Mouse (Mus musculus) yolk sac, embryonic 10.5 days (tissue): ENCODE data around the gene Ptx4.
"Not testable (repeated sequence)": the region's sequence is repeated elsewhere in the genome, so short reads cannot be mapped to it uniquely, and the experiment has no call there.

ENCODE experiments used
- DNase-seq: peaks from one replicate; pipeline ENCODE4 v3.0.0-alpha.2; 2017; ENCODE audit warnings: low spot score

Ptx4 gene

GRCm38 (mm10) chr17:25115664-25116432 is 4.7 kb upstream of the Ptx4 start, which contains the start of gene Telo2:
Telo2 (minus strand) TSS chr17:25115967.
- peak; percentile 89 for DNase-seq

DNA sequence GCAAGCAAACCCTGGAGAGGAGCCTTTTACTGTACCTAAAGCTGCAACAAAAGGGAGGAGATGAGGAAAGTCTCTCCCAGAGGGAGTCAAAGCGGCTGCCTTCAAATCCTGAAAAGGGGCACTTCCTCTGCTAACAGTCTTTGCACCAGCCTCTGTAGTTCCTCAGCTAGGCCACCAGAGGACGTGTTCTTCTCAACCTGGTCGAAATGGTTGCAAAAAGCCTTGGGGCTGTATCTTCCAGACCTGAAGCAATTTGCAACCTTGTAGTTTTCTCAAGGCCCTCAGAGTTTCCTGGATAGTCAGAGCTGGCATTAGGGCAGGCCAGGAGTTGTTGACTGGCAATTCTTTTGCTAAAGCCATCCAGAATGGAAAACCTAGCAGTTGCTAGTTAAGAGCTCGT is 3.3 kb upstream of the Ptx4 start:
- DNase-seq: no peak

DNA sequence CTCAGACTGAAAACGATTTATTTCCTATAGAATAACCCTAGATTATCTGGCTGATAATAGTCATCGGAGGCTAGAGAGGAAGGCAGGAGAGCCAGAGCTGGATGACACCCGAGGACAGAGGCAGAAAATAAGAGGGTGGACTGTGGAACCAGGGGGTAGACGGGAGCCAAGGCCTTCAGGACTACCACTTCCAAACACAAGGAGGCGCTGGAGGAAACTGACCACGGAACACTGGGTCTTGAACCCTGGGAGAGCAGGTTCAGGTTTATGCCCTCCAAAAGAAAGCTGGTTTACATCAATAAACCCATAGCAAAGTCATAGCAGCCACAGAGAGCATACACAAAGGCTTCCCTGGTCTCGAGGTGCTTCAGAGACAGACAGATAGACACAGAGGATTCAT is 3.4 kb downstream of the Ptx4 start:
- DNase-seq: no peak

DNA sequence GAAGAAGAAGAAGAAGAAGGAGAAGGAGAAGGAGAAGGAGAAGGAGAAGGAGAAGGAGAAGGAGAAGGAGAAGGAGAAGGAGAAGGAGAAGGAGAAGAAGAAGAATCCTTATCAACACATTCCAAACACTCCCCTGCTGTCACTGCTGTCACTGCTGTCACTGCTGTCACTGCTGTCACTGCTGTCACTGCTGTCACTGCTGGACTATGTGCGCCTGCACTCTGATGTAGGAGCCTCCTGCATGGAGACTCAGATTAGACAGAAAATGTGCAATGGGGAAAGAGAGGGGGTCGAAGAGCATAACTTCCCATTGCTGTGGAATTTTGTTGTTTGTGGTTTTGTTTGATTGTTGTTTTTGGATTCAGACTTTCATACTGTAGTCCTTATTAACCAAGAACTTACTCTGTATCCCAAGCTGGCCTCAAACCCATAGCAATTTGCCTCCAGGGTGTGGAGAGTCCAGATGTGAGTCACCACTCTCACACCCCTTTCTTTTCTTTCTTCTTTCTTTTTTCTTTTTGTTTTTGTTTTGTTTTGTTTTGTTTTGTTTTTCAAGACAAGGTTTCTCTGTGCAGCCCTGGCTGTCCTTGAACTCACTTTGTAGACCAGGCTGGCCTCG is 5.0 kb downstream of the Ptx4 start:
- not testable (repeated sequence) for DNase-seq

- DNase-seq: peak; percentile 43
These were observed 6.5 kb downstream of the Ptx4 start for GRCm38 (mm10) chr17:25127079-25127478.

GRCm38 (mm10) chr17:25127681-25128080 is 7.1 kb downstream of the Ptx4 start:
- DNase-seq: no peak

DNA sequence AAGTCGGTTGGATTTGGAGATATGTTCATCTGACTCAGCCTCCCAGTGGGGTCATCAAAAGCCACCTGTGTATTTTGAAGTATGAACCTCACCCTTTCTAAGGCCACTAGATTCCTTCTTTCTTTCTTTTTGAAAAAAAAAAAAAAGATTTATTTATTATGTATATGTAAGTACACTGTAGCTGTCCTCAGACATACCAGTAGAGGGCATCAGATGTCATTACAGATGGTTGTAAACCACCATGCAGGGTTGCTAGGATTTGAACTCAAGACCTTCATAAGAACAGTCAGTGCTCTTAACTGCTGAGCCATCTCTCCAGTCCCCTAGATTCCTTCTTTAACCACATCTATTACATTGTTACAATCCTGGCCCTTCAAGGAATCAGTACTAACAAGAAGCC is 9.5 kb downstream of the Ptx4 start:
- DNase-seq: no peak

GRCm38 (mm10) chr17:25133275-25133698 is 12.7 kb downstream of the Ptx4 start, which contains the start of gene Clcn7:
Clcn7 (plus strand) TSS chr17:25133391.
- DNase-seq: peak; percentile 91

GRCm38 (mm10) chr17:25135622-25136021 is 15.1 kb downstream of the Ptx4 start:
- no peak for DNase-seq

DNA sequence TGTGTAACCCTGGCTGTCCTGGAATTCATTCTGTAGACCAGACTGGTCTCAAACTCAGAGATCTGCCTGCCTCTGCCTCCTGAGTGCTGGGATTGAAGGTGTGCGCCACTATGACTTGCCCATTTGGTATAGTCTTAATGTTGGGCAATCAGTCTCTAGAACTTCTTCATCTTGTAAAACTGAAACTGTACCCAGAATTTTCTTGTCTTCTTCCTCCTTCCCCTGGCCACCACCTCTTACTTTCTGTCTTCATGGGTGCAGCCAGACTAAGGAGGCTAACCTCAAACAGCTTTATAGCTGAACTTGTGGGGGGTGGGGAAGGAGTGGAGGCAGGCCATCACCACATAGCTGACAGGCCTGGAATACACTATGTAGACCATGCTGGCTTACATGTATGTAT is 18.2 kb downstream of the Ptx4 start:
- no peak for DNase-seq

- DNase-seq: no peak
These were observed 19.4 kb downstream of the Ptx4 start for GRCm38 (mm10) chr17:25139960-25140359.

DNA sequence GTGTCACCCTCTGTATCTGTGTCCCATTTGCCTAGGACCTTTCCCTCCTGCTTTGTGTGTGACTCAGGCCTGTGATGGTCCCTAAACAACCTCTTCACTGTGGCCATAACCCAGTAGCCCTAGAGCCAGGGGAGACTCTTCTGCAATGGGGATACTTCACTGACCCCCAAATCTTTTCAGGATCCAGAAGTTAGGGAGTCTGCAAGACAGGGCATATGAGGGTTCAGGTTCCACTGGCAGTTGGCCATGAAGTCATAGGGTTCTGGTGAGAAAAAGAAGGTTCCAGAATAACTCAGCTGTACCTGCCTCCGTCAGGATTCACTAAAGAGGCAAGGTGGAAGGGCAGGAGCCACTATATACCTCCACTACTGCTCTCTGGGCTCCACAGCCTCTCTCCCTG is 41.6 kb downstream of the Ptx4 start, which contains the start of gene Ccdc154:
Gene Ccdc154 (plus strand): TSS at position 301 of the 400 bp plus-strand sequence.
- no peak for DNase-seq

DNA sequence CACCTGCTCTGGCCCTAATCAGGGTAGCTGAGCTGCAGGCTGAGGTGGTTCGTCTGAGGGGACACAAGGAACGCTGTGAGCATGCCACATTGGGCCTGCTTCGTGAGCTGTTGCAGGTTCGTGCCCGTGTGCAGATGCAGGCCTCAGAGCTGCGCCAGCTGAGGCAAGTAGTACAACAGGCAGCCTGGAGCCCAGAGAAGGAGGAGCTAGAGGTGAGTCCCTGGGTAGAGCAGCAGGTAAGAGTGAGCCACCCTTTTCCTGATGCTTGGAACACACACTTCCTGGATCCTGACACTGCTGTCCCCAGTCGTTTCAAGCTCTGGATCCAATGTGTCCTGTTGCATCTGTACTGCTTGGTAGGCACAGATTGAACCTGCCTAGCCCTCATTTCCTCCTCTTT is 42.8 kb downstream of the Ptx4 start:
- DNase-seq: no peak

- DNase-seq: no peak
These were observed 44.2 kb downstream of the Ptx4 start for GRCm38 (mm10) chr17:25164770-25165169.

DNA sequence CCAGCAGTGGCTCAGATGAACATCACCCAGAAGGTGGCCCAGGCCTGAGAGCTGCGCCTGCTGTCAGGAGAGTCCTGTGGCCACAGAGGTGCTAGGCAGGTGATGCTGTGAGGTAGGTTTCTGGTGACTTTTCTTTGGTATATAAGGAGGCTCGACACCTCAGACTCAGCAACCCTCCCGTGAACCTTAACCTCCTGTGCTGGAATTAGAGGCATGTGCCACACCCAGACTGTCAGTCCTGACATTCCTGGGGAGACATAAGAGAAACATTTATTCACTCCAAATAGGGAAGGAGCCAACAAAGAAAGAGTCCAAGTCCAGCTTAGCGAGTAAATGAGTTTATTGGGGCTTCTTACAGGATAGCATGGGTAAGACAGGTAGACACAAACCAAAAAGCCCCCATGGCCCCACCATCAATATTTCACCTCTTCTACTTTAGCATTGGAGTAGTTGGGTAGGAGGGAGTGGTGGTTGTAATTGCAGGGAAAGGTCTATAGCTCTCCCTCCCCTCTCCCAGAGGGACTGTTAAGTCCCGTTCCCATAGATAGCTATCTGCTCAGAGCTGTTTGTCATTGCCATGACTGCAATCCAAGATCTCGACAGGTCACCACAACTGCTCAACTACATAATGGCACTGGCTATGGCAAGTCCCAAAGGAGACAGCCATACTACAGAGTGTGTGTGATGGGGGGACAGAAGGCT is 45.6 kb downstream of the Ptx4 start:
- no peak for DNase-seq

GRCm38 (mm10) chr17:25169706-25170105 is 49.1 kb downstream of the Ptx4 start:
- no peak for DNase-seq

DNA sequence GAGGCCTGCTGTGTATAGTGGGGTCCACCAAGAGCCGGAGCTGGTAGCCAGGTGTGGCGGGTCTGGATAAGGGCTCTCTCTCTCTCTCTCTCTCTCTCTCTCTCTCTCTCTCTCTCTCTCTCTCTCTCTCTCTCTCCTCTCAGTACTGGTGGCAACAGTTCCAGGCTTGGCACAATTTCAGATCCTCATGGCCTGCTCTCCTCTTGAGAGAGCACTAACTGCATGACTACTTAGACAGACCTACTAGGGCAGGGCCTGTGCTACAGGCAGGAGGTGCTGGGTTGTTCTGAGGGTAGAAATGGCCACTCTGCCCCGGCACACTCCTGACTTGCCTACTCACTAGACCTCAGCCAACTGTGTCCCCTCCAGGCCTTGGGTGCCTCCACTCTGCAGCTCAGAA is 52.0 kb downstream of the Ptx4 start:
- no peak for DNase-seq
